Mouse (Mus musculus) bone marrow, adult 2 months (tissue): Measurements from ENCODE around the gene Usp49.

Source experiments
- CTCF ChIP-seq: fragments of 200-500 bp; IDR thresholded peaks from 2 replicates; pipeline ENCODE4 v1.5.1; 2011; ENCODE audit warnings: low read length, control low read depth; ENCODE audit not compliant: control insufficient read depth, insufficient read depth
- POLR2A ChIP-seq: fragments of 200-500 bp; IDR thresholded peaks from 2 replicates; pipeline ENCODE4 v1.6.1; 2011; ENCODE audit warnings: low read depth, mild to moderate bottlenecking, control low read depth, low read length, borderline replicate concordance; ENCODE audit not compliant: control insufficient read depth

GRCm38 (mm10) chr17:47688344-47688607 lies 57.8 kb downstream of the Usp49 start, which contains the start of gene Tomm6:
- TF ChIP-seq CTCF (no peak), POLR2A (no peak)
